Mouse (Mus musculus): ENCODE data around the gene Cdk14. TPM values are rescaled to one million over a fixed set of nuclear protein-coding genes. Genes with fewer than 3 reads are reported as not detected.

Gene Cdk14
- polyA plus RNA-seq, 1 experiment from 2014 or later, result 29.9 TPM

GRCm38 (mm10) chr5:4821368-4821771, 598.7 kb downstream of the Cdk14 start:
- H3K9ac ChIP-seq (replicated peaks; ENCODE audit: low read length), result no peak overlapping the region
- H3K4me1 ChIP-seq (ENCODE audit: control insufficient read depth, insufficient read depth, low read length), result peaks cover 5% of the 10 kb centered on the region; the same call in 1 of the 2 replicates
- ATAC-seq (replicated peaks; ENCODE audit: insufficient number of reproducible peaks, low FRiP score, low TSS enrichment, low read depth), result peak; percentile 74
- H3K36me3 ChIP-seq (replicated peaks; ENCODE audit: control insufficient read depth, insufficient read depth, low read depth, low read length), result no peaks in the 10 kb centered on the region
- H3K4me2 ChIP-seq (ENCODE audit: low read depth, low read length), result no peak overlapping the region
- H3K27me3 ChIP-seq (ENCODE audit: control insufficient read depth, insufficient read depth, low read length), result no peaks in the 10 kb centered on the region
- DNase-seq (ENCODE audit: low spot score), result peak; percentile 33
- WGBS, result 17% methylated on average over 8 of the region's 8 CpGs
- no peaks in the 10 kb centered on the region for H3K9me3 ChIP-seq (replicated peaks; ENCODE audit: control insufficient read depth, low read length)
- H3K27ac ChIP-seq (replicated peaks; ENCODE audit: low read depth, low read length), result no peak overlapping the region
- no peak overlapping the region for H3K4me3 ChIP-seq (ENCODE audit: low read depth, low read length)

GRCm38 (mm10) chr5:4816981-4817380, 603.1 kb downstream of the Cdk14 start:
- WGBS, result 81% methylated on average over 5 of the region's 5 CpGs
- H3K4me3 ChIP-seq (ENCODE audit: low read depth, low read length), result no peak overlapping the region
- H3K9me3 ChIP-seq (replicated peaks; ENCODE audit: control insufficient read depth, low read length), result no peaks in the 10 kb centered on the region
- H3K4me1 ChIP-seq (ENCODE audit: control insufficient read depth, insufficient read depth, low read length), result peaks cover 5% of the 10 kb centered on the region; the same call in 1 of the 2 replicates
- H3K9ac ChIP-seq (replicated peaks; ENCODE audit: low read length), result no peak overlapping the region
- H3K4me2 ChIP-seq (ENCODE audit: low read depth, low read length), result no peak overlapping the region
- no peak overlapping the region for H3K27ac ChIP-seq (replicated peaks; ENCODE audit: low read depth, low read length)
- no peak for ATAC-seq (replicated peaks; ENCODE audit: insufficient number of reproducible peaks, low FRiP score, low TSS enrichment, low read depth)
- no peak for DNase-seq (ENCODE audit: low spot score)
- no peaks in the 10 kb centered on the region for H3K27me3 ChIP-seq (ENCODE audit: control insufficient read depth, insufficient read depth, low read length)
- no peaks in the 10 kb centered on the region for H3K36me3 ChIP-seq (replicated peaks; ENCODE audit: control insufficient read depth, insufficient read depth, low read depth, low read length)

GRCm38 (mm10) chr5:4814465-4815204, 605.5 kb downstream of the Cdk14 start:
- H3K4me2 ChIP-seq (ENCODE audit: low read depth, low read length), result no peak overlapping the region
- H3K27ac ChIP-seq (replicated peaks; ENCODE audit: low read depth, low read length), result no peak overlapping the region
- DNase-seq (ENCODE audit: low spot score) (no peak), ATAC-seq (replicated peaks; ENCODE audit: insufficient number of reproducible peaks, low FRiP score, low TSS enrichment, low read depth) (no peak)
- no peaks in the 10 kb centered on the region for H3K36me3 ChIP-seq (replicated peaks; ENCODE audit: control insufficient read depth, insufficient read depth, low read depth, low read length)
- WGBS, result 85% methylated on average over 7 of the region's 7 CpGs
- H3K27me3 ChIP-seq (ENCODE audit: control insufficient read depth, insufficient read depth, low read length), result no peaks in the 10 kb centered on the region
- H3K4me3 ChIP-seq (ENCODE audit: low read depth, low read length), result no peak overlapping the region
- no peak overlapping the region for H3K9ac ChIP-seq (replicated peaks; ENCODE audit: low read length)
- H3K4me1 ChIP-seq (ENCODE audit: control insufficient read depth, insufficient read depth, low read length), result no peaks in the 10 kb centered on the region
- H3K9me3 ChIP-seq (replicated peaks; ENCODE audit: control insufficient read depth, low read length), result no peaks in the 10 kb centered on the region

GRCm38 (mm10) chr5:4813357-4813756, 606.8 kb downstream of the Cdk14 start:
- no peak overlapping the region for H3K4me2 ChIP-seq (ENCODE audit: low read depth, low read length)
- no peaks in the 10 kb centered on the region for H3K27me3 ChIP-seq (ENCODE audit: control insufficient read depth, insufficient read depth, low read length)
- H3K9ac ChIP-seq (replicated peaks; ENCODE audit: low read length), result no peak overlapping the region
- H3K9me3 ChIP-seq (replicated peaks; ENCODE audit: control insufficient read depth, low read length), result no peaks in the 10 kb centered on the region
- no peak for ATAC-seq (replicated peaks; ENCODE audit: insufficient number of reproducible peaks, low FRiP score, low TSS enrichment, low read depth)
- no peaks in the 10 kb centered on the region for H3K36me3 ChIP-seq (replicated peaks; ENCODE audit: control insufficient read depth, insufficient read depth, low read depth, low read length)
- H3K4me1 ChIP-seq (ENCODE audit: control insufficient read depth, insufficient read depth, low read length), result no peaks in the 10 kb centered on the region
- no peak for DNase-seq (ENCODE audit: low spot score)
- WGBS, result 93% methylated on average over 7 of the region's 7 CpGs
- no peak overlapping the region for H3K27ac ChIP-seq (replicated peaks; ENCODE audit: low read depth, low read length)
- H3K4me3 ChIP-seq (ENCODE audit: low read depth, low read length), result no peak overlapping the region

GRCm38 (mm10) chr5:4812036-4812729, 607.9 kb downstream of the Cdk14 start:
- Histone ChIP-seq H3K4me1 (ENCODE audit: control insufficient read depth, insufficient read depth, low read length) (no peaks in the 10 kb centered on the region), H3K27me3 (ENCODE audit: control insufficient read depth, insufficient read depth, low read length) (no peaks in the 10 kb centered on the region), H3K9me3 (replicated peaks; ENCODE audit: control insufficient read depth, low read length) (no peaks in the 10 kb centered on the region), H3K36me3 (replicated peaks; ENCODE audit: control insufficient read depth, insufficient read depth, low read depth, low read length) (no peaks in the 10 kb centered on the region), H3K4me3 (ENCODE audit: low read depth, low read length) (no peak overlapping the region), H3K4me2 (ENCODE audit: low read depth, low read length) (no peak overlapping the region), H3K9ac (replicated peaks; ENCODE audit: low read length) (0 out of 2 replicates have a peak overlapping the region, but pooled peaks have one; percentile 22), H3K27ac (replicated peaks; ENCODE audit: low read depth, low read length) (no peak overlapping the region)
- DNase-seq (ENCODE audit: low spot score) (peak; percentile 27), ATAC-seq (replicated peaks; ENCODE audit: insufficient number of reproducible peaks, low FRiP score, low TSS enrichment, low read depth) (0 out of 2 replicates have a peak, but pooled peaks have one; percentile 56)
- 38% methylated on average over 13 of the region's 13 CpGs for WGBS

GRCm38 (mm10) chr5:4805228-4805627, 614.9 kb downstream of the Cdk14 start:
- Histone ChIP-seq H3K27ac (replicated peaks; ENCODE audit: low read depth, low read length) (no peak overlapping the region), H3K4me2 (ENCODE audit: low read depth, low read length) (no peak overlapping the region), H3K4me1 (ENCODE audit: control insufficient read depth, insufficient read depth, low read length) (no peaks in the 10 kb centered on the region), H3K9ac (replicated peaks; ENCODE audit: low read length) (no peak overlapping the region), H3K36me3 (replicated peaks; ENCODE audit: control insufficient read depth, insufficient read depth, low read depth, low read length) (no peaks in the 10 kb centered on the region), H3K4me3 (ENCODE audit: low read depth, low read length) (no peak overlapping the region), H3K27me3 (ENCODE audit: control insufficient read depth, insufficient read depth, low read length) (no peaks in the 10 kb centered on the region), H3K9me3 (replicated peaks; ENCODE audit: control insufficient read depth, low read length) (no peaks in the 10 kb centered on the region)
- ATAC-seq (replicated peaks; ENCODE audit: insufficient number of reproducible peaks, low FRiP score, low TSS enrichment, low read depth), result no peak
- WGBS, result 30% methylated on average over 4 of the region's 4 CpGs
- peak; percentile 26 for DNase-seq (ENCODE audit: low spot score)

- Histone ChIP-seq H3K4me1 (ENCODE audit: control insufficient read depth, insufficient read depth, low read length) (no peaks in the 10 kb centered on the region), H3K4me3 (ENCODE audit: low read depth, low read length) (no peak overlapping the region), H3K9me3 (replicated peaks; ENCODE audit: control insufficient read depth, low read length) (no peaks in the 10 kb centered on the region), H3K4me2 (ENCODE audit: low read depth, low read length) (no peak overlapping the region), H3K27me3 (ENCODE audit: control insufficient read depth, insufficient read depth, low read length) (no peaks in the 10 kb centered on the region), H3K27ac (replicated peaks; ENCODE audit: low read depth, low read length) (no peak overlapping the region), H3K36me3 (replicated peaks; ENCODE audit: control insufficient read depth, insufficient read depth, low read depth, low read length) (no peaks in the 10 kb centered on the region), H3K9ac (replicated peaks; ENCODE audit: low read length) (no peak overlapping the region)
- 76% methylated on average over 5 of the region's 5 CpGs for WGBS
- ATAC-seq (replicated peaks; ENCODE audit: insufficient number of reproducible peaks, low FRiP score, low TSS enrichment, low read depth) (no peak), DNase-seq (ENCODE audit: low spot score) (no peak)
Observed at GRCm38 (mm10) chr5:4803708-4804107, 616.4 kb downstream of the Cdk14 start.

- Histone ChIP-seq H3K9me3 (replicated peaks; ENCODE audit: control insufficient read depth, low read length) (no peaks in the 10 kb centered on the region), H3K36me3 (replicated peaks; ENCODE audit: control insufficient read depth, insufficient read depth, low read depth, low read length) (no peaks in the 10 kb centered on the region), H3K4me2 (ENCODE audit: low read depth, low read length) (no peak overlapping the region), H3K27me3 (ENCODE audit: control insufficient read depth, insufficient read depth, low read length) (no peaks in the 10 kb centered on the region), H3K4me3 (ENCODE audit: low read depth, low read length) (no peak overlapping the region), H3K4me1 (ENCODE audit: control insufficient read depth, insufficient read depth, low read length) (no peaks in the 10 kb centered on the region), H3K9ac (replicated peaks; ENCODE audit: low read length) (no peak overlapping the region), H3K27ac (replicated peaks; ENCODE audit: low read depth, low read length) (no peak overlapping the region)
- no peak for ATAC-seq (replicated peaks; ENCODE audit: insufficient number of reproducible peaks, low FRiP score, low TSS enrichment, low read depth)
- no peak for DNase-seq (ENCODE audit: low spot score)
Observed at GRCm38 (mm10) chr5:4801971-4802370, 618.1 kb downstream of the Cdk14 start.

Data from embryonic facial prominence, embryonic 11.5 days (tissue).